Mouse (Mus musculus) spleen, embryonic (tissue): ENCODE results near the gene Pex13.

Experiments used
- CTCF ChIA-PET: fragments of 350-600 bp; sonication (Branson Sonifier 250); formaldehyde crosslinking; loops from one replicate; lab custom pipeline; 2022; lab: Charles Lee

Gene Pex13

DNA sequence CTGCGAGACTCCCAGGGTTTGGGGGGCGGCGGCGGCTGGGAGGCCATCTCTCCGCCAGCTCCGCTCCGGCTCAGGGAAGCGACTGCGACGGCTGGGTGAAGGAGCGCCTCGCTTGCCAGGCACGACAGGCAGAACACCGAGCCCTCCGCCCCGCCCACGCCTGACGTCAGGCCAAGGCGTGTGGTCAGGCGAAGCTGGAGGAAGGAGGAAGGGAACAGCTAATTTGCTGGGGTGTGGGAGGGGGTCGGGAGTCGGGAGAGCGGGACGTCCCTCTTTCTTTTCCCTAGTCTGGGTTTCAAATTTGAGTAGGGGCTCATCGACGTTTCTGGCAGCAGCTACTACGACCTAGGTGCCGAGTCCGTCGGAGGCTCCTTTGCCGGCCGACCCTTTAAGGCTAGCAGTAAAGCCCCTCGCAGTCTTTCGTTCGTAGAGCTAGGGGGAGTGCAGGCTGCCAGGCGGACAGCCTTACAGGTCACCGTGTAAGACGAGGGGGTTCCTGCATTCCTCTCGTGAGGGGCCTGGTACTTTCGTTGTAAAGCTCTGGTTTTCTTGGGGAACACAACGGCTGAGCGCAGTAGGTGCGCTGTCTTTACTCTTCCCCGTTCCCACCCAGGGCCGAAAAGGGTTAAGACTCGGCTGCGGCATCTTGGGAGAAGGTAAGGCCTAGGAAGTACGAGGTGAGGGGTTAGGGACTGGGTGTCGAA is at the start of gene Pex13:
Gene Pex13 (minus strand): TSS at position 162 of the 704 bp plus-strand sequence.
- CTCF ChIA-PET, result interaction anchor here (0.6 kb wide), 1 partner anchor 33 kb away, joined by 8 read pairs; no protein-coding TSS in a partner anchor

DNA sequence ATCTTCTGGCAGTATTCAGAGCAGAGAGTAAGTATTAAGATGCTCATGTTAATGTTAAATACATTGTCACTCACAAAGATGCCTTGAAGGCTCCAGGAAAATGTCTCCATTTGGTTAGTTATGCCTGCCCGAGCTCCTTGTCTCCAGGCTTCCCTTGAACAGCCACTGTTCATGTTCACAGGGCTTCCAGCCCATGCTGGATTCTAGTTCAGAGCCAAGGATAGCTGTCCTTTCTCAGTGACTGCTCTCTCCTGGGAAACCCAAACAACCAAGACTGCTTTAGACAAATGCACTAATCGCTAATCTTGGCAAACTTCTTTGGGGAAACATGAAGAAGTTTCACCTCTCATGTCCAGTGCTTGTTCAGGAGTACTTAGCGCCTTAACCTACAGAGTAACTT is 46.5 kb upstream of the Pex13 start:
- CTCF ChIA-PET, result no interaction called here

DNA sequence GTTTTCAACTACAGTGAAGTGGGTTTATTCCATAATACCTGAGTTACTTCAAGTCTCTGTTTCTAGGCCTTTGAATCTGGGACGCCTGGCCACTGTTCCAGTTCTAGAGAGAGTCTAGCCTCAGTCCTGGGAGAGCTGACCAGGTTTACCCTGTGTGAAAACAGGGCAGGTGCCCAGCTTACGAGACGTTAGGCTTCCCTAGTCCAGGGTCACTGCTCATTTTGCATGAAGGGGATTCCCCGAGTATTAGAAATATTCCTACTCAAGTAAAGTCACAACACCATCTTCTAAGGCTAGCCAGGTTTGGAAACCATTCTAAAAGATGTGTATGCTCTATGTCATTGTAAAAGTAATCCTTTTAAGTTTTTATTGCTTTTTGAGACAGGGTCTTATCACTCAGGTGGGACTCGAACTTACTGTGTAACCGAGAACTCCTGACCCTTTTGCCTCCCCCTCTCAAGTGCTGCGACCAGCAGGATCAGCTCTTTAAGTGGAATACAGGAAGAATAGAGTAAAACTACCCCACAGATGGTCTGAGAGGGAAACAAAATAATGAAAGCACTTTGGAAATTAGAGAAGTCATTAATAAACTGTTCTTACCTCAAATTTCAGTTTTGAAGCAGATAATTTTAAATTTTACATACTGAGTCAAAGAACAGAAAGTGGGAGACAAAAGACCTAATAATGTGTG is 39.0 kb upstream of the Pex13 start:
- CTCF ChIA-PET, result no interaction called here

DNA sequence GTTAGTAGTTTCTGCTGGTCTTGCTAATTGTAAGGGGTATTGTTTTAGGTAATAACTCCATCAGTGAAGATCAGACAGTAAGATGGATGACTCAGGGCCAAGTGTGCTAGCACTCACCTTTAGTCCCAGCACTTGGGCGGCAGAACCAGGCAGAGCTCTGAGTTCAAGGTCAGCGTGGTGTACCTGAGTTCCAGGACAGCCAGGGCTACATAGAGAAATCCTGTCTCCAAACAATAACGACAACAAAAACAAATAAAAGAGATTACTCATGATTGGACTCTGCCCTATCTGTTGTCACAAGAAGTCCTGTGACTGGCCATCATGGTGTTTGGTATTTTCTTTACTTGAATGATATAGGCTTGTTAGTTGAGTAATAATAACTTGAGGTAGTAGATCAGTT is 36.1 kb upstream of the Pex13 start:
- CTCF ChIA-PET, result no interaction called here

DNA sequence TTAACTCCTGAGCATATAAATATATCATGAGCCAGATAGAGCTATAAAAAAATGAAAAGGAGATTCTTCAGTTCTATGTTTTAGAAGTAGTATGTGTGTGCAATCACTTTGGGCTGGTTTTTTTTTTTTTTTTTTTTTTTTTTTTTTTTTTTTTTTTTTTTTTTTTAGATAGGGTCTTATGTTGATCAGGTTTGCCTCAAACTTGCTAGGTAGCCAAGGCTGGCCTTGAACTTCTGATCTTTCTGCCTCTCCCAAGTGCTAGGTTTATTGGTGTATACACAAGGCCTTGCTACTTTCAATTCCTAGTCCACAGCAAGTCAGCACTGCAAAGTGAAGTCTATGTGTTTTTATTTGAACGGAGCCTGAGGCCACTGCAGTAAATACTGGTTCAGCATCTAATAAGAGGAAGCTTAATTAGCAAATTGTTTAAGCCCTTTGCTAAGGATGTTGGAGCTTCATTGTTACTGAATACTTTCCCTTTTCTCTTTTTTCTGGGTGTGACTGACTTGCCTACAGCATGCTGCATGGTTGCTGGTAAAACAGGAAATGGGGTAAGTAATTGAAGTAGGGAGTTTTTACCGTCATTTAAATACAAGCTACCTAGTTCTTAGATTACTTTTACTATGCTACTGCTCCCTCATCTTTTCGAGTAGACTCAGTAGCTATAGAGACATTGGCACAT is 33.8 kb upstream of the Pex13 start:
- CTCF ChIA-PET, result interaction anchor here (0.9 kb wide), 1 partner anchor 33 kb away, joined by 8 read pairs; no protein-coding TSS in a partner anchor

DNA sequence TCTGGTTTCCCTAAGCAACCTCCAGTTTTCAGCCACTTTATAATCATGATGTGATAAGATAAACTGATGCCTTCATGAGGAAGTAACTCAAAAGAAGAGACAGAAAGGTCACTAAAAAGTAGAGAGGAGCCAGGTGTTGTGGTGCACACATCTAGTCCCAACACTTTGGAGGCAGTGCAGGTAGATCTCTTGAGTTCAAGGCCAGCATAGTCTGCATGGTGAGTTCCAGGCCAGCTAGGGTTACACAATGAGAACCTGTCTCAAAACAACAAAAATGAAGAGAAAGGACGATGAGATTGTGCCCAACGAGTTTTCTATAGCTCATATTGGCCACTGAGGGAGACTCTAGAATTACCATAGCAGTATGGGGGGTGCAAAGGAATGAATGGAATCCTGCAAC is 32.8 kb upstream of the Pex13 start:
- CTCF ChIA-PET, result interaction anchor here (0.6 kb wide), 1 partner anchor 126 kb away, joined by 4 read pairs; no protein-coding TSS in a partner anchor

DNA sequence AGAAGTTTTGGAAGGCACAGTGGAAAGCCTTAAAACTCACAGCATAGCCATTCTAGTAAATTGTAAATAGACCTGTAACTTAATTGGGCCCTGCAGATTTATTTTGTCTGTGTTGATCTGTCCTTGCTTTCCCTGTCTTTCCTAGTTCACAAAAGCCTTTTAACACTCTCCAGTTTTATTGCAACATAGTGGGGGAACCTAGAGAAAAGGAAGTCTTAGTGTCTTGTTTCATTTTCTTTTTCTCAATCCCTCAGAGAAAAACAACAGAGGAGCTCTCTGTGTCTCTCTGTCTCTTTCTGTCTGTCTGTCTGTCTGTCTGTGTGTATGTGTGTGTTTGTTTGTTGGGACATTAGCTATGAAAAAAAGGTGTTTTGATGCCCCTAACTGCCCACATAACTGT is 30.1 kb upstream of the Pex13 start:
- CTCF ChIA-PET, result no interaction called here

DNA sequence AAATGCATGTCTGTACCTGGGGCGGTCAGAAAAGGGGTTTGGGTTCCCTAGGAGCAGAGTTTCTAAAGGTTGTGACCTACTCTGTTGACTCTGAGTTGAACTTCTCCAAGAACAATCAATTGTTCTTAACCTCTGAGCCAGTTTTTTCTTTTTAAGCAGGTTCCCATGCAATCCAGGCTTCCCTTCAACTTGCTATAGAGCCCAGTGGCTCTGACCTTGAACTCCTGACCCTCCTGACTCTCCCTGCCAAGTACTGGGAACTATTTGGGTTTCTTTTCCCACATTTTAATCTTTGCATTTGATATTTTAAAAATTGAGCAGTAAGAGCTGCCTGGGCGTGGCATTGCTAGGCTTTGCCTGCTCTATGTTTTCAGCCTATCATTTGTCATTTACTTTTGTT is 27.5 kb upstream of the Pex13 start:
- CTCF ChIA-PET, result no interaction called here

DNA sequence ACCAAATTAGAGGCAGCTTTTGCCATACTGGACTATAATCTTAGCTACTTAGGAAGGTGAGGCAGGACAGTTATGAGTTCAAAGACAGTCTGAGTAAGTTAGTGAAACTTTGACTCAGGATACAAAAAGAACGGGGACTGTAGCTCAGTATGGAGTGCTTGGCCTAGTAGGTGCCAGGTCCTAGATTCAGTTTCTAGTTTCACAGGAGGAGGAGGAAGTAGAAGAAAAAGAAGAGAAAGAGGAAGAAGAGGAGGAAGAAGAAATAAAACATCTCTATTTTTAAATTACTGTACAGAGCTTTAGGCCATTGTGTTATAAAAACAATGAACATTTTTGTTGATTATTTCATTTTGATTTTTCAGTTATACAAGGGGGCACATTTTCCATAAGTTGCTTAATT is 22.3 kb upstream of the Pex13 start:
- CTCF ChIA-PET, result no interaction called here

DNA sequence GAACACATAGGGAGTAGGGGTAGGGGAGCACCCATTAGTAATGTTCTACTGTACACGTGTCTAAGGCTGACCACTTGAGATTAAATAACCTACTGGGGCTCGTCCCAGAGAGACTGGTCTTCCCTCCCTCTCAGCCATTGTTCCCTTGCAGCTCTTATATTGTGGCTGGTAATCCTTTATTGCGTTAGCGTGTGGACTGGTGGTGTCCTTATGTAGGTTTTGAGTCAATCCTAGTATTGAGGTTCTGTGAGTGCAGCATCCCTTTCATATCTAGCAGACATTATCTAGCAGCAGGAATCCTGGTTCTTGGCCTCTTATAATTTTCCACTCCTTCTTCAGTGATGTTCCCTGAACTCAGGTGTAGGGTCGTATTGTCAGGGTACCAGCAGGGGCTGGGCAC is 20.9 kb upstream of the Pex13 start:
- CTCF ChIA-PET, result no interaction called here

DNA sequence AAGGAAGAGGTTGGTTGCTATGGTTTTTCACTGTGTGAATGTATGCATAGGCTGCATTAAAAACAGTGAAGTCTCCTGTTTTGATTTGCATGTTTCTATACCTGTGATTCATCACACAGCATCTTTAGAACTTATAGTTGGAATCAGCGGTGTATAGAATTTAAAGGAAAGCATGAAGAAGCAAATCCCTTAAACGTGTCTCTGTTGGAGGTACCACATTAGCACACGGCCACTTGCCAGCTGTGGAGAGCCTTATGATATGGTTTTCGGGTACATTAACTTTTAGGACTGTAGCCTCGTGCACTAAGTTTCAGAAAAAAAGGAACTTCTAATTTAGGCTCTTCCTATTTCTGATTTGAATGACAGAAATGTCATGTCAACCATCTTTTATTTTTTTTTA is 16.8 kb upstream of the Pex13 start:
- CTCF ChIA-PET, result no interaction called here

DNA sequence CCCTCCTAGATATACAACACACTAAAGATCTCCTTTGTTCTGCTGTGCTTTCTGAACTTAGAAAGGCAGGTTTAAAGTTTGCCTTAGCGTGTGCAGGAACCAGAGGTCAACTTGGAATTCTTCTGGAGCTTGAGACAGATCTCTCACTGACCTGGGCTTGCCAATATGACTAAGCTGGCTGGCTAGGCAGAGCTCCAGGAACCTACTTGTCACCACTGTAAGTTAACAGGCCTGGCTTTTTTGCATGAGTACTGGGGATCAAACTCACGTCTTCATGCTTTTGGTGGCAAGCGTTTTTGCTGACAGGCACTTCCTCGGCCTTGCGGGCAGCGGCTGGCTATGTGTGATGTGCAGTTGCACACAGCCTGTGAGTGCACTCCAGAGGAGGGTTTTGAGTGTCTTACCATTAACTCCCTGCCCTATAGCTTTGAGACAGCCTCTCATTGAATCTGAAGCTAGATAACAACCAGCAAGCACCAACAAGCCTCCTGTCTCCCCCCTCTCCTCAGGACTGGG is 14.7 kb upstream of the Pex13 start:
- CTCF ChIA-PET, result no interaction called here

DNA sequence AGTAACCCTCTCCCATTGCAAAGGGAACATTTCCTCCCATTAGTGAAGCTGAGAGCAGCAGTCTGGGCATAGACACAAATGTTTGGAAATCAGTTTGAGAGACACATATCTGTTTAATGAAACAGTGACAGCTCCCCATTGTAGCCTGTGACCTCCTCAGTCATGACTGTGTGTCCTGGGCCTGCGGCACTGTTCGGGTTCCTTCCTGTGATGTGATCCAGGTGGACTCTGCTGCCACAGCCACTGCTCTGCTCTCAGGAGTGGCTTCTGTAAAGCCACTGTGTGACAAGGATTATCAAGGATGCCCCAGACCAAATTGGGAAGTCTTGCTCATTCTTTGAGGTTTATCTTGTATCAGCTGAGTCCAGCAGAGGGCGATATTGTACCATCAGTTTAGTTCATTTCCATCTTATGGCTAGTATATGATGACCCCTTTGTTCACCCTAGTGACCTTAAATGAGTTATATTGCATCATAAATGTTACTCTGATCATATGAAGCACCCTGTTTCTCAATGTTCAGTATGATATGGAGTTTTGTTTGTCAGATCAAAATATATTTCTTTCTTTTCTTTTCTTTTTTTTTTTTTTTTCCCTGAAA is 13.4 kb upstream of the Pex13 start:
- CTCF ChIA-PET, result interaction anchor here (0.5 kb wide), 1 partner anchor 140 kb away, joined by 4 read pairs; no protein-coding TSS in a partner anchor

DNA sequence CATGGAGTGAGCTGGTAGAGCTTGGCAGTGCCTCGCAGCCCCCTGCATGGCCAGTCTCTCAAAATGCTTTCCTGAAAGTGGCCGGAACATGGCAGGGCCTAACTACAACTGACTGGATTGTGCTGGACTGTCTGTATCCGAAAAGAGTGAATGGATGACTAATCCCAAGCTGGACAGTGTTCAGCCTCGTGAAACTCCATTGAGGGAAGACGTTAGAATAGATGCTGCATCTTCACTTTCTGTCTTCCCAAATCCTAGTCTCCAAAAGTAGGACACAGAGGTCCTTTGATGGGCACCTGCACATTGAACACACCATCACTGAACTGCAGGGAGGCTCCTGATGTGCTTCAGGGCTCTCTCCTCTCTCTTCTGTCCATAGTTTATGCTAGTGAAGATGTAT is 10.3 kb upstream of the Pex13 start:
- CTCF ChIA-PET, result no interaction called here

DNA sequence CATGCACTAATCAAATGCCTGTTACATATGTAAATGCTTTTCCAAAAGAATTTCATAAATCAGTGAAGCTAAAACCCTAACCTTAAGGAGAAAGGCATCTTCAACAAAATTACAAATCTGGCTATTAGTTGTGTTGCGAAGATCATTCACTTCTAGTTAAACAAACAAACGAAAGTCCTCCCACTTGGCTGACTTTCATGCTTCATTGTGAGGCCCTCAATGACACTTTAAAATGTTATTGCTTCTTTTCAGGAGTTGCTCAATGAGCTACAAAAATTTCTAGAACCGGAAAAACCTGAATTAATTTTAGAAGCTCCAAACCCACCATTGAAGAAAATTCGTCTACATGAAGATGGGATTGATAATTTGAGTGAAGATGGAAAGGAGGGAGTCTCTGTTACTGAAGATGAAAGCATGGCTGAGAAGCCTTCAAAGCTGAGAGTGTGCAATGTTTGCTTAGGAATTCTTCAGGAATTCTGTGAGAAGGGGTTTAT is 6.5 kb upstream of the Pex13 start:
- CTCF ChIA-PET, result interaction anchor here (0.5 to 0.6 kb wide), 2 partner anchors 40 to 198 kb away, joined by 3 to 4 read pairs; no protein-coding TSS in a partner anchor

DNA sequence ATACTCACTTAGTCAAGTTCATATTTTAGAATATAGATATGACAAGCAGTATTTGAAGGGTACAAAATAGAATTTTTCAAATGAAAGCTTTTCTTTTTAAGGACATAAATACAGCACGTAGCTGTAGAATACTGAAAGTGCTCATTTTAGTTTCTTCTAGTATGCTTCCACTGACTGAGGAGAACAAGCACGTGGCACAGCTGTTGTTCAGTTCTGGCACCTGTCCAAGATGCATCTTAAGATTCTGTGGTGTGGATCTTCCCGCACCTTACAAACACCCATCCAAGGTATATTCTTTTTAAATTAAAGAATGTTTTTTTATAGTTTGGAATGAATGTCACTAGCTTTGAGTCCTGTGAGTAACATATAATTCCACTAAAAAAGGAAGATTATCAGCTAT is 1.4 kb upstream of the Pex13 start:
- CTCF ChIA-PET, result no interaction called here

DNA sequence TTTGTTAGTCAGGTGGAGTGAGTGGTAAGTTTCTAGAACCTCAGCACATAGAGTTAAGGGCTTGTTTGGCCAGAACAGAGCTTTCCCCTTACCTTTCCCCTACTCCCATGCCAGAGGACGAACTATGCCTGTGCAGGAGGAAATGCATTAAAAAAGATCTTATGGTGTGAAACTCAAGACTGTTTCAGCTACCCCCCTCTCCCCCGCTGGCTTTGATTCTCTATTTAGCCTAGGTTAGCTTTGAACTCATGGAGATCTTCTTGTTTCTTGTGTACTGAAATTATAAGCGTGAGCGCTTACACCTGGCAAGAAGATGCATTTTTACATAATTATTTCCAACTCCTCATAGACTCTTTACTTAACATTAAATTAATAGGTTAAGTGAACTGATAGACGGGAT is 767 bp upstream of the Pex13 start:
- CTCF ChIA-PET, result interaction anchor here (0.6 kb wide), 1 partner anchor 33 kb away, joined by 8 read pairs; no protein-coding TSS in a partner anchor

DNA sequence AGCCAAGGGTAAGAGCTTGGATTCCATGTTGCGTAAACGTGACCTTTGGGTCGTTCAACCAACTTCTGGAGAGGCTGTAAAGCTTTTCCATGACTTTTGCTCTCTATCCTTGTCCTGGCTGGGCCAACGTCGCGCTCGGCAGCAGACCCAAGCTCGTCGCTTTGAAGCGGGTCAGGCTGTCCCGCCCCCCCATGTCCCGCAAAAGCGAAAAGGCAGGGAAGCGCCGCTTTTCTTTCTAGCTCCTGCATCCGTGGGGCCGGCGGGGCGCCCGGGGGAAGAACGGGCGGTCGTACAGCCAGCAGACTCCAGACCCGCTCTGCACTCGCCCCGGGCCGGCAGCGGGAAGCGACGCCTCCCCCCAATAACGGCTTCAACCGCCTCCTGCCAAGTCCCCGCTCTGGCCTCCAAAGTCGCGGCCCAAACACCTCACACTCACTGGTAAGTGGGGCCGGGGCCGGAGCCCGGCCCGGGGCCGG is 410 bp downstream of the Pex13 start, which contains the start of gene Pus10:
Gene Pus10 (plus strand): TSS at position 364 of the 476 bp plus-strand sequence.
- CTCF ChIA-PET, result interaction anchor here (0.5 kb wide), 1 partner anchor 105 kb away, joined by 3 read pairs; the partner anchor contains the start of gene Rel

DNA sequence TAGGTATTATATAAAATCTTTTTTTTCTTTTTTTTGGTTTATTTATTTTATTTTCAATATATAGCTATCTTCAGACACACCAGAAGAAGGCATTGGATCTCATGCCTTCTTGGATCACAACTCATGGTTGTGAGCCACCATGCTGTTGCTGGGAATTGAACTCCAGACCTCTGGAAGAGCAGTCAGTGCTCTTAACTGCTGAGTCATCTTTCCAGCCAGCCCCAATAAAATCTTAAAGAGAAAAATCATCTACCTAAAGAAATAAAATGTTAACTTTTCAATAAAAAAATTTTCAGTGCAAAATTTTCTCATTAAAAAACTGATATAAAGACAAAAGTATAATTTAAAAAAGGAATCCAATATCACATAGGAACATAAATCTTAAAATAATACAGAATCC is 1.5 kb downstream of the Pex13 start:
- CTCF ChIA-PET, result interaction anchor here (0.7 kb wide), 1 partner anchor 33 kb away, joined by 4 read pairs; no protein-coding TSS in a partner anchor

DNA sequence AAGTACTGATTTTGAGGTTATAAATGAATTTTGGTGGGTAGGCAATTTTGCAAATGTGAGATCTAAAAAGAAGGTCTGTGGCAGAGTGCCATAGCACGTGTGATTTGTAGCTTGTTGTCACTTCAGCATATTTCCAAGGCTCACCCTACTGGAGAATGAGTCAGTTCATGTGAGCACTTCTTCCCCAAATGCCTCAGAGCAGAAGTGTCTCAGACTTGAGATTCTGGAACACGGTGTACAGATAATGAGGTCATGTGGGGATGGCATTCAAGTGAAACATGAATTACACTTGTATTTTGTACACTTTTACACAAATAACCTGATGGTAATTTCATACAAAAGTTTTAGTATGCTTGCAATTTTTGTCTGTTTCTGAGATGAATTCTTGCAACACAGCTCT is 8.0 kb downstream of the Pex13 start:
- CTCF ChIA-PET, result interaction anchor here (0.6 kb wide), 1 partner anchor 66 kb away, joined by 3 read pairs; no protein-coding TSS in a partner anchor

DNA sequence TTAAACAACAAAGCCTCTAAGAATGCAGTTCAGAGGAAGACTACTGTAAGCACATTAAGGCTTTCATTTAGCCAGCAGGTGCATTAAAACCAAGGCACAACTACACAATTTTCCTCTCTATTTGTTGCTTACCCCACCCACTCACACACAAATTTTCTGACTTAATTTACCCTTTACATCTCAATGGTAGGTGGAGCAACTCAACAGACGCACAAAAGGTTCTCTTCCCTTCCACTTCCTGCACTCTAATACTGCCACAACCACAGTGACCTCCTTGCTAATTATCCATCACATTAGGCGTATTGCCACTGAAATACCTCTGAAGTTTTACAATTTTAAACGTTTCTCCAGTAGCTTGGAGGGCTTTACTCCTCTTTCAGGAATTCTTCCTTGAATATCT is 12.1 kb downstream of the Pex13 start:
- CTCF ChIA-PET, result no interaction called here
